Mouse (Mus musculus) ZHBTc4 (cell line): ENCODE results near the gene Phf19.

Experiments used
- DNase-seq: peaks from one replicate; pipeline ENCODE4 v3.0.0-alpha.2; 2011; ENCODE audit warnings: low read depth, low spot score

Phf19 gene

GRCm38 (mm10) chr2:34896821-34897460 lies 16.9 kb downstream of the Phf19 start:
- no peak for DNase-seq

- peak; percentile 52 for DNase-seq
Measured at GRCm38 (mm10) chr2:34895503-34896113, 18.2 kb downstream of the Phf19 start.

GRCm38 (mm10) chr2:34893950-34894349 lies 19.9 kb downstream of the Phf19 start:
- DNase-seq: no peak

- DNase-seq: no peak
Measured at GRCm38 (mm10) chr2:34884186-34884585, 29.6 kb downstream of the Phf19 start.

- no peak for DNase-seq
Measured at GRCm38 (mm10) chr2:34883190-34883589, 30.6 kb downstream of the Phf19 start.

GRCm38 (mm10) chr2:34882757-34883156 lies 31.1 kb downstream of the Phf19 start:
- no peak for DNase-seq

- DNase-seq: no peak
Measured at GRCm38 (mm10) chr2:34880054-34880453, 33.8 kb downstream of the Phf19 start.

GRCm38 (mm10) chr2:34874816-34875345 lies 38.9 kb downstream of the Phf19 start, which contains the start of gene Psmd5:
Gene Psmd5 (minus strand): TSS chr2:34874968.
- DNase-seq: no peak

- peak; percentile 20 for DNase-seq
Measured at GRCm38 (mm10) chr2:34874271-34874670, 39.6 kb downstream of the Phf19 start, which contains the start of gene Cutal. Gene Cutal (plus strand): TSS chr2:34874396.

GRCm38 (mm10) chr2:34870520-34871474 lies 43.0 kb downstream of the Phf19 start:
- peak; percentile 100 for DNase-seq

- peak; percentile 45 for DNase-seq
Measured at GRCm38 (mm10) chr2:34869680-34870079, 44.1 kb downstream of the Phf19 start.

- DNase-seq: no peak
Measured at GRCm38 (mm10) chr2:34857728-34858127, 56.1 kb downstream of the Phf19 start.

GRCm38 (mm10) chr2:34855265-34855664 lies 58.6 kb downstream of the Phf19 start:
- peak; percentile 43 for DNase-seq

GRCm38 (mm10) chr2:34847702-34848101 lies 66.1 kb downstream of the Phf19 start:
- DNase-seq: no peak
